Mouse (Mus musculus) bone marrow macrophage, adult 2 months (primary cell): ENCODE results near the gene Cox19.

ENCODE experiments used
- CTCF ChIP-seq: IDR thresholded peaks from 2 replicates; pipeline ENCODE4 v1.5.1; 2012; ENCODE audit warnings: low read depth, mild to moderate bottlenecking, low read length, moderate library complexity
- POLR2A ChIP-seq: IDR thresholded peaks from 2 replicates; pipeline ENCODE4 v1.6.1; 2012; ENCODE audit warnings: mild to moderate bottlenecking, low read depth, low read length, borderline replicate concordance

DNA sequence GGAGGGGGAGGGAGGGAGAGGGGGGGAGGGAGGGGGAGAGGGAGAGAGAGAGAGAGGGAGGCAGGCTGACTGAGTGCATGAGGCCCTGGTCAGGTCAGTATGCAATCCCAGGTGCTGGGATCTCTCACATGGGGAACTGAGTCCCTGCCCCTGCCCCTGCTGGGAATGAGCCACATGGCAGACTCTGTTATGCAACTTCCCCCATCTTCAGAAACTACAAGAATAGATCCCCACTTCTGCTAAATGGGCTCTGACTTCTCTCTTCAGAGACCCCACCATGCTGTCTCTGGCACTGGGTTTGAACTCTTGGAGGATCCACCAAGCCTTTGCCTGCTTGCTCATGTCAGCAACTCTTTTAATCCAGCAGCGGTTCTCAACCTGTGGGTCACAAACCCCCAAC, 14.6 kb upstream of the Cox19 start:
- TF ChIP-seq POLR2A = no peak
- TF ChIP-seq CTCF = no peak
